Mouse (Mus musculus): Measurements from ENCODE around the gene Zscan22.

- TF ChIP-seq CTCF (IDR thresholded peaks at IDR 0.05; ENCODE audit: insufficient read depth, low read length) (no peak), POLR2A (IDR thresholded peaks at IDR 0.05; ENCODE audit: borderline replicate concordance, extremely low read depth, low read depth, low read length) (no peak)
Observed at GRCm38 (mm10) chr7:12890928-12891327, 6.7 kb upstream of the Zscan22 start.
